Mouse (Mus musculus) heart, postnatal 0 days (tissue): Measurements from ENCODE around the gene Stk19. TPM values are rescaled to one million over a fixed set of nuclear protein-coding genes. Genes with fewer than 3 reads are reported as not detected.
"Not testable (repeated sequence)": the region's sequence is repeated elsewhere in the genome, so short reads cannot be mapped to it uniquely, and the experiment has no call there.

Experiments used
- ATAC-seq: fragments of 200-750 bp; cut with Nextera tagmentation; 2 replicates; pipeline ENCODE4 v1.8.0; 2017; ENCODE audit warnings: low read depth, moderate number of reproducible peaks, moderate library complexity; ENCODE audit not compliant: insufficient read depth
- DNase-seq: peaks from one replicate; pipeline ENCODE4 v3.0.0-alpha.2; 2016; ENCODE audit warnings: low spot score
- H3K27ac ChIP-seq: fragments of 300-500 bp; sonication (generic); 2 replicates; pipeline ENCODE4 v1.5.1; 2014; ENCODE audit warnings: low read depth, mild to moderate bottlenecking
- H3K27me3 ChIP-seq: fragments of 300-500 bp; sonication (generic); 2 replicates; pipeline ENCODE4 v1.6.1; 2014; ENCODE audit warnings: low read length, mixed read lengths; ENCODE audit not compliant: control insufficient read depth, insufficient read depth
- H3K36me3 ChIP-seq: fragments of 300-500 bp; sonication (generic); replicated peaks from 2 replicates; pipeline ENCODE4 v1.6.1; 2014; ENCODE audit warnings: low read length, mixed read lengths; ENCODE audit not compliant: control insufficient read depth, insufficient read depth
- H3K4me1 ChIP-seq: fragments of 300-500 bp; sonication (generic); 2 replicates; pipeline ENCODE4 v1.6.1; 2014; ENCODE audit warnings: antibody characterized with exemption; ENCODE audit not compliant: control insufficient read depth, insufficient read depth
- H3K4me2 ChIP-seq: fragments of 300-500 bp; sonication (generic); 2 replicates; pipeline ENCODE4 v1.6.1; 2014; ENCODE audit warnings: low read depth, mild to moderate bottlenecking, low read length, moderate library complexity
- H3K4me3 ChIP-seq: fragments of 300-500 bp; sonication (generic); 2 replicates; pipeline ENCODE4 v1.5.1; 2014; ENCODE audit warnings: low read depth, low read length
- H3K9ac ChIP-seq: fragments of 300-500 bp; sonication (generic); replicated peaks from 2 replicates; pipeline ENCODE4 v1.6.1; 2014; ENCODE audit warnings: low read depth, low read length, mixed read lengths
- H3K9me3 ChIP-seq: fragments of 300-500 bp; sonication (generic); replicated peaks from 2 replicates; pipeline ENCODE4 v1.6.1; 2016; ENCODE audit warnings: low read length; ENCODE audit not compliant: control insufficient read depth
- CTCF ChIP-seq: IDR thresholded peaks from 2 replicates; pipeline ENCODE4 v1.5.1; 2016; ENCODE audit warnings: antibody characterized with exemption, control low read depth, low read depth
- EP300 ChIP-seq: IDR thresholded peaks from 2 replicates; pipeline ENCODE4 v1.6.1; 2016; ENCODE audit warnings: antibody characterized with exemption, low read depth
- whole genome bisulfite sequencing: fragments of 180-500 bp; shearing (Covaris S2); extraction: QIAGEN DNeasy Blood & Tissue Kit; methylation state at CpG from one replicate; pipeline ENCODE4 v1.1.7; 2014; 5-methylcytosine and 5-hydroxymethylcytosine counted together
- polyA plus RNA-seq: library from polyadenylated mRNA; unstranded; fragments of >200 nt; fragmentation: Nextera tagmentation; extraction: Ambion mirVana; gene quantifications from 2 replicates; pipeline ENCODE4 v1.2.1, GENCODE M21; 2015
- total RNA-seq: library from RNA; depleted of rRNA; stranded (reverse); fragments of >200 nt; gene quantifications from 2 replicates; pipeline ENCODE4 v1.2.3, GENCODE M21; 2014; ENCODE audit warnings: low replicate concordance

Stk19 gene
- total and polyA plus RNA-seq, 2 experiments from 2014 or later = 9.2 to 20.5 TPM

DNA sequence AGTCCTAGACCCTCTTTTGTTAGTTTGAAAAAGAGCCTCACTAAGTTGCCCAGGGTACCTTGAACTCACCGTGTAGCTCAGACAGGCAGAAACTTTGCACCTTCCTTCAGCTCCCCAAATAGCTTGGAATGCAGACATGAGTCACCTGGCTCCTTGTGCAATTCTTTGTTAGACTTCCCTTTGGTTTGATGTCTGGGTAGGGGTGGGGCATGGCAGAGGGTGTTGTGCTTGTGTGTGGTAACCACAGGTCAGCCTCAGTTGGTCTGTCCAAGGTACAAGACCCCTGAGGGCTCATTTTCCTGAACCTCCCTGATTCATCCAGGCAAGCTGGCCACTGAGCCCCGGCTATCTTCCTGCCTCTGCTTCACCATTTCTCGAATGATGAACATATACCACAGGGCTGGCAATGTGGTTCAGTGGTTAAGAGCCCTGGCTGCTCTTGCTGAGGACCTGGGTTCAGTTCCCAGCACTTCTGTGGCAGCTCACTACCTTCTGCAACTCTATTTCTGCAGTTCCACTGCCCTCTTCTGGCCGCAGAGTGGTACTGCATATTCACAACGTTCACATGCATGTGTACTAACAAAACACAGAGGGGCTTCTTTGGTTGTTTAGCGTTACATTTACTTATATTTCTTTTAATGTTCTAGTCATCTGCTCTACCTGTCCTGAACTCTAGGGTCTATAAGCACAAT, 31.7 kb downstream of the Stk19 start:
- Histone ChIP-seq H3K27me3 (no peaks in the 10 kb centered on the region), H3K9me3 (peaks cover 7% of the 10 kb centered on the region; the same call in 1 of the 2 replicates), H3K36me3 (no peaks in the 10 kb centered on the region), H3K4me3 (no peak overlapping the region), H3K4me1 (no peaks in the 10 kb centered on the region), H3K9ac (no peak overlapping the region), H3K4me2 (no peak overlapping the region), H3K27ac (no peak overlapping the region)
- no peak for ATAC-seq
- TF ChIP-seq EP300 (no peak), CTCF (no peak)
- 66% methylated on average over 6 of the region's 6 CpGs for WGBS
- no peak for DNase-seq

DNA sequence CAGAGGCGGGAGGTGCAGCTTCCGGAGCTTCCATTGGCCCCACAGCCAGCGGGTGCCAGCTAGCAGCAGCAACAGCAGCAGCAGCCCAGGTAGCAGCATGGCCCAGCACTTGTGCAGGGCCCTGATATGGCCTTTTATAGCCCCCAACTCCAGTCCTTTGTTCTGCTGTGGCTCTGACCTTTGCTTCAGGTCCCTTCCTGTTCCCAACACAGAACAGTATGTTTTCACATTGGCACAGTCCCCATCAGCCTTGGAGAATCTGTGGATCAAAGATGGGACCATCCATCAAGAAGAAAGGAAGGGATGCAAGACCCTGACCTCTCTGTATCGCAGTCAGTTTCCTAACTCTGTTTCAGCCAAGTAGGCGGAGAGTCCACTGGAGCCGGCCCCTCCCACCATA, 32.4 kb downstream of the Stk19 start, which contains the start of gene Cyp21a1:
TSS of gene Cyp21a1 (minus strand) at position 261 of the 400 bp plus-strand sequence.
- not testable (repeated sequence) for H3K27ac ChIP-seq, H3K36me3 ChIP-seq, ATAC-seq, H3K27me3 ChIP-seq, H3K4me3 ChIP-seq, H3K4me1 ChIP-seq, H3K9ac ChIP-seq, H3K9me3 ChIP-seq, DNase-seq, H3K4me2 ChIP-seq
- WGBS = 83% methylated on average over 2 of the region's 6 CpGs

DNA sequence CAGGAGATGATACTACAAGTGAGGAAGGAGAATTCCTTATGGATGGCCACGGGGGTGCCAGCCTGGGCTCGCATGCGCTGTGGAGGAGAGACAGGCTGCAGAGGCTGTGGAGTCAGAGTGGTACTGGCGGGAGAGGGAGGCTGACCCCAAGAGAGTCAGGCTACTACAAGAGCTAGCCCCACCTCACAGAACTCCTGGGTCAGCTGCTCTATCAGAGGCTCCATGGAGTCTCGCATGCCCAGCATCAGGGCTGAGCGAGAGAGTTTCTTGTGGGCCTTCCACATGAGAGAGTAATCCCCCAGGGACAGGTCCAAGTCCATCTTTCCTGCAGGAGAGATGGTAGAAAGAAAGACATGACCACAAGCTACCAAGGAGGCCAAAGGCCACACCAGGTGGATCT, 33.4 kb downstream of the Stk19 start:
- not testable (repeated sequence) for H3K9me3 ChIP-seq, H3K27ac ChIP-seq, ATAC-seq, H3K4me3 ChIP-seq, H3K36me3 ChIP-seq, H3K9ac ChIP-seq, H3K4me1 ChIP-seq, DNase-seq, H3K27me3 ChIP-seq, H3K4me2 ChIP-seq
- 87% methylated on average over 6 of the region's 6 CpGs for WGBS

DNA sequence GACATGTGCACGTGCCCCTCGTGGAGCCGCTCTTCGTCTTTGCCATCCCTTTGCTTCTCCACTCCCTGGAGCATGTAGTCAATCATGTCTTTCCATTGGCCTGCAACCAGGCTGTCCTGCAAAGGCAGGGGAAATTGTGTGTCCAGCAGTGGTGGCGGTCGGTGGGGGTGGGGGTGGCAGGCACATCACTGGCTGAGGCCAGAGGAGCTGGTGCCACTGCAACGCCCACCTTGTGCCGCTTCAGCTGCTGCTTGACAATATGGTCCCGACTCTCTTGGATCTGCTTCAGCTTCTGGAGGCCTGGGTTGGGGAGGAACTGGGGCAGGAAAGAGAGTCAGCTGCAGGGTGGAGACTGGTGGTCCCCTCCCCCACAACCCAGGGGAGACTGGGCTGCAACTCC, 34.0 kb downstream of the Stk19 start:
- not testable (repeated sequence) for H3K4me2 ChIP-seq, H3K27ac ChIP-seq, H3K4me1 ChIP-seq, H3K9me3 ChIP-seq, H3K4me3 ChIP-seq, ATAC-seq, H3K36me3 ChIP-seq, H3K9ac ChIP-seq, DNase-seq, H3K27me3 ChIP-seq
- WGBS = 76% methylated on average over 9 of the region's 9 CpGs

DNA sequence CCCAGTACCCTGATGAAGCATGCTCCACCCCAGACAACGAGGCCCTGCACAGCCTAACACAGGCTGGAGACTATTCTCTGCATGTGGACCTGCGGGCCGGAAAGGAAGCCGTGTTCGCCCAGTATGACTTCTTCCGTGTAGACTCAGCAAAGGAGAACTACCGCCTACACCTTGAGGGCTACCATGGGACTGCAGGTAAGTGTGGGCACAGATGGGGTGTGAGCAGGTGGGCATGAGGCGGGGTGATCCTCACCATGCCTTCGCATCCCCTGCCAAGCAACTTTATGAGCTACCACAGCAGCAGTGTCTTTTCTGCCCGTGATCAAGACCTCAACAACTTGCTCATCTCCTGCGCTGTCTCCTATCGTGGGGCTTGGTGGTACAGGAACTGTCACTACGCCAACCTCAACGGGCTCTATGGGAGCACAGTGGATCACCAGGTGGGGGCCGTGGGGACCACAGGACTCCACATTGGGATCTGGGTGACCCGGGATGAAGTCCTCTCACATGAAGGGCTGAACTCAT, 35.9 kb downstream of the Stk19 start:
- not testable (repeated sequence) for H3K4me3 ChIP-seq, DNase-seq, H3K4me2 ChIP-seq, H3K27me3 ChIP-seq, H3K36me3 ChIP-seq, H3K4me1 ChIP-seq, H3K9me3 ChIP-seq, H3K27ac ChIP-seq, ATAC-seq, H3K9ac ChIP-seq
- WGBS = 88% methylated on average over 16 of the region's 16 CpGs

DNA sequence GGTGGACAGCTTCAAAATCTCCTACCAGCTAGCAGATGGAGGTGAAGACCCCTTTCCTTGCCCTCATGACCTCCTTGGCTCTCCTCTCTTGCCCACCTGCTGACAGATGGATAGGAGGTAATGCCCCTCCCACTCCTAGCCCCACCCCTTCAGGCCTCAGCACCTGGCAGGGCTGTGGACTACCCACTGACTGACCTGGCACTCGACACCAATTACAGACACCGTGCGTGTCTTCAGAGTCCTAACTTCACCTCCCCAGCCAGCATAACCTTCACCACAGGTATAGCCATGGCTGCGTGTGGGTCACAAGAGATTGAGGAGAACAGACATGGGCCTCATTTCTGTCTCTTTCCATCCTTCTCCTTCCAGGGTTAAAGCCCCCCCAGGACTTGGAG, 37.2 kb downstream of the Stk19 start:
- 91% methylated on average over 4 of the region's 4 CpGs for WGBS
- Histone ChIP-seq H3K27ac (no peak overlapping the region), H3K4me2 (no peak overlapping the region), H3K9me3 (no peaks in the 10 kb centered on the region), H3K36me3 (no peaks in the 10 kb centered on the region), H3K27me3 (no peaks in the 10 kb centered on the region), H3K9ac (no peak overlapping the region), H3K4me1 (no peaks in the 10 kb centered on the region), H3K4me3 (no peak overlapping the region)
- TF ChIP-seq CTCF (no peak), EP300 (no peak)
- DNase-seq (no peak), ATAC-seq (no peak)
